Mouse (Mus musculus) cerebellum, adult 2 months (tissue): ENCODE measurements around the gene Gbp7. TPM values are rescaled to one million over a fixed set of nuclear protein-coding genes. Genes with fewer than 3 reads are reported as not detected.

Experiments
- DNase-seq, 2 experiments: peaks; one replicate each; pipeline ENCODE4 v3.0.0; 2021
- H3K27ac ChIP-seq: fragments of 200-500 bp; 2 replicates; pipeline ENCODE4 v1.5.1; 2012; ENCODE audit warnings: low read length, control low read depth, inconsistent platforms; ENCODE audit not compliant: insufficient read depth
- H3K27me3 ChIP-seq: fragments of 200-500 bp; 2 replicates; pipeline ENCODE4 v1.6.1; 2012; ENCODE audit warnings: inconsistent platforms, mild to moderate bottlenecking, low read length, moderate library complexity; ENCODE audit not compliant: control insufficient read depth, insufficient read depth
- H3K4me1 ChIP-seq: fragments of 200-500 bp; 2 replicates; pipeline ENCODE4 v1.6.1; 2011; ENCODE audit warnings: low read length; ENCODE audit not compliant: control insufficient read depth, insufficient read depth
- H3K4me3 ChIP-seq: fragments of 200-500 bp; replicated peaks from 2 replicates; pipeline ENCODE3; 2011; ENCODE audit warnings: mild to moderate bottlenecking, low read depth, low read length, control low read depth; ENCODE audit not compliant: insufficient read depth
- CTCF ChIP-seq: fragments of 200-500 bp; IDR thresholded peaks from 2 replicates; pipeline ENCODE4 v1.5.1; 2011; ENCODE audit warnings: low read depth, mild to moderate bottlenecking, control low read depth, low read length, moderate library complexity, borderline replicate concordance; ENCODE audit not compliant: insufficient read depth
- POLR2A ChIP-seq: fragments of 200-500 bp; IDR thresholded peaks from 2 replicates; pipeline ENCODE4 v1.6.1; 2011; ENCODE audit warnings: low read length, control low read depth, borderline replicate concordance; ENCODE audit not compliant: insufficient read depth
- WGBS: fragments of 180-500 bp; shearing (Covaris S2); methylation state at CpG from one replicate; pipeline ENCODE4 v1.1.7; 2018; 5-methylcytosine and 5-hydroxymethylcytosine counted together
- polyA plus RNA-seq: library from polyadenylated mRNA; depleted of rRNA; stranded (reverse); fragments of >200 nt; gene quantifications from 2 replicates; pipeline ENCODE4 v1.2.3, GENCODE M21; 2012; rRNA removed

The Gbp7 gene
- polyA plus RNA-seq = 1.5 and 1.7 TPM in 2 replicates

DNA sequence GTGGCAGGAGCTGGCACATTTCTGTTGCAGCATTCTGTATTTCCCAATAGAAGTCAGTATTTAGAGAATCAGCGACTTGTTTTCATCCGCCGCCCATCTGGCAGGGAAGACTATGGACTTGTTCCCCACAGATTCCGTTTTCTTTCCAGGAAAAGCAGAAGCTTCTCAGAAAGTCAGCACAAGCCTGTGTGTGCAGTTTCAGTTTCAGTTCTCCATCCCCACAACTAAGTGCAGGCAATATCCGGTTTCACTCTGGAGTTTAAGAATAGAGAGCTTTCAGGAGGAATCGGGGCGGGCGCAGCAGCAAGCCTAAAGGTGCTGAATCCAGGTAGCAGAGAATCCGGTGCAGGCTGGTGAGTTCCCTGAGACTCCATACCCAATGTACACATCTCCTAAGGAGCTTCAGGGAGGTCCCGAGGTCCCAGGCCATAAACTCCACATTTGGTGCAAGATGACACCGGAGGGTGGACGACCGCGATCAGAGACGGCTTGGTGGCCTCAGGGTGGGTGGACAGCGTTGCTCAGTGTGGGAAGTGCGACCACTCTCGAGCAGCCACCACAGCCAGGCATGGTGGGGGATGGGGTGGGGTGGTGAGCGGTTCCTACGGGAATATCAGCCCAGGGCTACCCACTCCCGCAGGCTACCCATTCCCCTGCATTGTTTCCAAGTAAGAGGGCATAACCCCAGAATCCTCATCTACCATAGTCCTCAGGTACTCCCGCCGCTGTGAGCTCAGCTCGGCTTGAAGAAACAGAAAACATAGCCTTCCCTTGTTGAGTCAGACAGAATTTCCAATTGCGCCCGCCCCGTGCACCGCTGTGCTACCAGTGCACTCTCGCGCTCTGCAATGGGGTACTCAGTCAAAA is at the start of gene Gbp7:
Gene Gbp7, plus strand, starts transcription at position 256 of the 867 bp plus-strand sequence.
- 2% methylated on average over 30 of the region's 30 CpGs for WGBS
- peak; percentile 20 to 22 for DNase-seq
- Histone ChIP-seq H3K4me3 (peak within 1 kb of the TSS; percentile 62), H3K4me1 (no peaks in the 10 kb centered on the region; the same call in 1 of the 2 replicates), H3K27me3 (no peaks in the 10 kb centered on the region; the same call in 1 of the 2 replicates), H3K27ac (no peak within 1 kb of the TSS)
- no peak for TF ChIP-seq POLR2A
- no peak for TF ChIP-seq CTCF

DNA sequence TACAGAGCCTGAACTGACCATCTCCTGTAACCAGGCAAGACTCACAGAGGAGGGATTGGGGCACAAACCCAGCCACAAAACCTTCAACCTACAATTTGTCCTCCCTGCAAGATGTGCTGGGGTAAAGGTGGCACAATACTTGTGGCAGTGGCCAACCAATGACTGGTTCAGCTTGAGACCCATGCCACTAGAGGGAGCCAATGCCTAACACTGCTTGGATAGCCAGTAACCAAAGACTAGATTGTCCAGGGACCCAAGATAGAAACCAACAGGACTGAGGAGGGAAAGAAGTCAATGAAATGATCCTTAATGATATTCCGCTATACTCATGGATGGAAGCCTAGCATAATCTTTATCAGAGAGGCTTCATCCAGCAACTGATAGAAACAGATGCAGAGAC is 39.7 kb upstream of the Gbp7 start:
- TF ChIP-seq CTCF (peak; percentile 89), POLR2A (no peak)

DNA sequence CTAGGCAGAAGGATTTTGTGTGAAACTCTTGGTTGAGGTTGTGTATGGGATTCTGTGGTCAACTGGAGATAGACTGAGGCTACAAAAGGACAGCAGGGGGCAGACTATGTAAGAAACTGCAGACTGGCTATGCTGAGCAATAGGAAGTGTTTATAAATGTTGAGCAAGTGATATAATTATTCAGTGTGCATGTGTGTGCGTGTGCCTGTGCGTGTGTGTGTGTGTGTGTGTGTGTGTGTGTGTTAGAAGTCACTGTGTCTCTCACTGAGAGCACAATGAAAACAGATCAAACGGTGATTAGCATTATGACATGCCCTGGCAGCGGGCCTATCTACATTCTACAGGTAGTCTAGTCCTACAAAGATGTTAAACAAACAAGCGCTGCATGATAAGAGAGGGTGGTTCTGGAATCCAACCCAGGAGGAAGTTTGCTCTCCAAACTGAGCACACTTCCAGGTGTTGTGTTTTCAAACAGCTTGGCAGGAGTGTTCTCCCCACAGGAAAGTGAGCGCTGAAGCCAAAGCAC is 36.5 kb upstream of the Gbp7 start, which contains the start of gene Gbp5:
Gene Gbp5, plus strand, starts transcription at position 443 of the 526 bp plus-strand sequence.
- DNase-seq = no peak
- 67% methylated on average over 6 of the region's 6 CpGs for WGBS

More for the DNA sequence above, 39.7 kb upstream of the Gbp7 start:
- peak; percentile 69 for DNase-seq
- H3K27me3 ChIP-seq = no peaks in the 10 kb centered on the region; the same call in 1 of the 2 replicates
- H3K4me1 ChIP-seq = no peaks in the 10 kb centered on the region
- WGBS = 64% methylated on average over 1 of the region's 1 CpGs
- no peak overlapping the region for H3K27ac ChIP-seq
- no peak overlapping the region for H3K4me3 ChIP-seq

DNA sequence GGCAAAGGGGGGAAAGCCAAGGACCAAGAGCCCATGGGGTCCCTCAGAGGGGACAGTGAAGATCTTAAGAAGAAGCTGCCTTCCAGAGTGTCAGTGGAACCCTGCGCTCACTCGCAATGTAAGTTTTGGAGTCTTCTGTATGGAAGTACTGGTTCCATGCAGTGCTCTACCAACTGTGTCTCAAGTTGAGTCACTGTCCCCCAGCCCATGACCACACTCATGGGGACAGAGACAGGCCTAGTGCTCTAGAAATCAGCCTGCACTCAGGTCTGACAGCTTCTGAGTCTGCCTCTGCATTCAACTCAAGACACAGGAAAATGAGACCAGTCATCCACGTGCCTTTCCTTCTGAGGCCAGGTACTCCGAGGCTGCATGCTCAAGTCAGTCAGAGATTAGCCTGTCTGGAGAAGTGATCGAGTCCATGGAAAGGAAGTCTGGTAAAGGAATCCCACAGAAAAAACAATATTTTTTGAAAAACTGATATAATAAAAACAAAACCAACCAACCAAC is 34.9 kb upstream of the Gbp7 start:
- no peak for DNase-seq
- WGBS = 97% methylated on average over 5 of the region's 5 CpGs

More for the DNA sequence above, 36.5 kb upstream of the Gbp7 start, which contains the start of gene Gbp5:
- no peak within 1 kb of the TSS for H3K4me3 ChIP-seq
- TF ChIP-seq POLR2A (no peak), CTCF (no peak)
- H3K4me1 ChIP-seq = no peaks in the 10 kb centered on the region
- no peak within 1 kb of the TSS for H3K27ac ChIP-seq
- H3K27me3 ChIP-seq = peaks cover 2% of the 10 kb centered on the region; the same call in 1 of the 2 replicates

DNA sequence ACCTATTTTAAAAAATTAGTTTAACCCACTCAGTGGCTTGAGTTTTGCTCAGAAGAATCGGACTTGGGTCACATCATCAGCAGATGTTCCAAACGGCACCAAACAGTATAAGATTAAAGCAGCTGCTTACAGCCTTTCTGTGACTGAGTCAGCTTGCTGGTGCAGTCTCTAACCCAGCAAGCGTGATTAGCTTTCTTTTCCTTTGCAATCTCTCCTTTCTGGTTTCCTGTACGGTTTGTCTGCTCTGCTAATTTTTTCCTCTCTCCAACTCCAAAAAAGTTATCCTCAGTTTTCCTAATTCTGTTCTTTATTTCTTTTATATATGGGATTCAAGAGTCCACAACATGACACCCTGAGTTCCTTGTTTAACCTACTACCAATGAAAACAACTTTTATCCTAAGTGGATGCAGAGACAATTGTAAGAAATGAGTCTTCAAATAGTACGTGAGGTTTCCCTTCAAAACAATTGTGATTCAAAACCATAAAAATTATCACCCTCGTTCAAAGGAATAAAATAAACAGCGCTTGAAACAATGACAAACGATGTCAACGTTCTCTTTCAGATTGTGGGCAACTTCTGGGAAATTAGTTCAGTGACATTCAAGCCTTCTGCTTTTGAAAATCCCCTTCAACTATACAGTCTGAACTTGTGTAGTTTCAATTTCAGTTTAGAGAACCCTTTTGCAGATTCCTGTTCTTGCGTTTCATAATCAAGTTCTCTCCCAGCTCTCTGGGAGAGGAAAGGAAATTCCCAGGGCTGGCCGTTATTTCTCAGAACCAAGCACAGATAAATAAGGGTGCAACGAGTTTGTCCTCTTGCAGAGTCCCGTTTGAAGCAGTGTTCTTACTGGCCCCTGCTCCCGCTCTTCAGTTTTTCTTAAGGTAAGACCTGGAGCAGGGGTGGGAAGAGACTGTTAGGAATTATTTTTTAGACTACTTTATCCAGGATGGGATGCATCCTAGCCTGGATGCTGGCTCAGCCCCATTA is 33.7 kb upstream of the Gbp7 start:
- H3K4me3 ChIP-seq = no peak overlapping the region
- DNase-seq = no peak
- no peak overlapping the region for H3K27ac ChIP-seq
- H3K4me1 ChIP-seq = no peaks in the 10 kb centered on the region
- 87% methylated on average over 14 of the region's 14 CpGs for WGBS
- peaks cover 2% of the 10 kb centered on the region; the same call in 1 of the 2 replicates for H3K27me3 ChIP-seq
- TF ChIP-seq POLR2A (no peak), CTCF (no peak)

More for the DNA sequence above, 34.9 kb upstream of the Gbp7 start:
- no peaks in the 10 kb centered on the region for H3K4me1 ChIP-seq
- no peak overlapping the region for H3K27ac ChIP-seq
- H3K27me3 ChIP-seq = peaks cover 2% of the 10 kb centered on the region; the same call in 1 of the 2 replicates
- H3K4me3 ChIP-seq = no peak overlapping the region
- TF ChIP-seq POLR2A (no peak), CTCF (no peak)

DNA sequence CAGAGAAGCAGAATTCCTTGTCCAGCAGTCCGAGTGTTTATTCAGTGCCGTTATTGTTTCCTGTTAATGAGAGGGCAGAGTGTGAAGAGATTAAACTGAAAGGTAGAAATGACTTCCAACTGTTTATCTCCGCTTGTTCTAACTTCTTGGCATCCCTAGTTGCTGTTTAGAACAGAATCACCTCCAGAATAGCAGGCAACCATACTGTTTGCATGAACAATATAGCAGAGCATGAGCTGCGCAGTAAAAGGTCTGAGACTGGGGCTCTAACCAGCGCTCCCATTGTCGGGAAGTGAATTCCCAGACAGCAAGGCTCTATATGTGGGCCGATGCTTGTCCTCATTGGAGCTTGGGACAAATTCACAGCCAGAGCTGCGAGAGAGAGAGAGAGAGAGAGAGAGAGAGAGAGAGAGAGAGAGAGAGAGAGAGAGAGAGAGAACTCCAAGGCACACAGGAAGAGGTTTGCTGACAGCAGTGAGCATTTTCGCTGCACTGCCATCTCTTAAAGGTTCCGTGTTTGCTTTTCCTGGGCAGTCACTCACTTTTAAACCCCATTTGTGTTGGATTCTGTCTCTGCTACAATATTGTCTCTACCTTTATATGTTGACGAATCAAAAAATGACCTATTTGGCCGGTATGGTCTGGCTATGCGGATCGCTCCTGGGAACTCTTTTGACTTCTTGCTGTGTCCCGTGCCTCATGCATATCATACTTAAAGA is 32.9 kb upstream of the Gbp7 start:
- no peak overlapping the region for H3K27ac ChIP-seq
- H3K4me3 ChIP-seq = no peak overlapping the region
- 80% methylated on average over 15 of the region's 15 CpGs for WGBS
- TF ChIP-seq CTCF (no peak), POLR2A (no peak)
- DNase-seq = no peak
- H3K27me3 ChIP-seq = peaks cover 2% of the 10 kb centered on the region; the same call in 1 of the 2 replicates
- no peaks in the 10 kb centered on the region for H3K4me1 ChIP-seq

DNA sequence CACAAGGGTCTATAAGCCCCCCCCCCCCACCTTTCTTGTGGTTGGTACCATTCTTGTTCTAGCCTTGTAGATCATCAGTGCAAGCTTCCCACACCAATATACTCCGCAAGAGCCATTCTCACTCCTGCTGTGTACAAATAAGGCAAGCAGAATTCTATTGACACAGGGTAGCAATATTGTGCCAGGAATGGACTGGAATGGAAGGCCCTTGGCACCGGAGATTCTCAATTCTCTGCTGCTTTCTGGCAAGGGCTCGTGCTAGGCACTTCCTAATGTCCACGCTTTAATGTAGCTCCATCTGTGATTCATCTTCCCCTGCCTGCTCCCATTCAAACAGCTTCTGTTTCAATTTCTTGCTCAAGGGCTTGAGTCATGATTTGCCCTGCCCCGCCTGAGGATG is 31.2 kb upstream of the Gbp7 start:
- DNase-seq = peak; percentile 57 to 92
- Histone ChIP-seq H3K27me3 (peaks cover 2% of the 10 kb centered on the region; the same call in 1 of the 2 replicates), H3K4me1 (no peaks in the 10 kb centered on the region), H3K4me3 (no peak overlapping the region), H3K27ac (no peak overlapping the region)
- WGBS = 2% methylated on average over 5 of the region's 5 CpGs
- TF ChIP-seq CTCF (no peak), POLR2A (no peak)
